Mouse (Mus musculus): ENCODE measurements around the gene Rnd2.

DNA sequence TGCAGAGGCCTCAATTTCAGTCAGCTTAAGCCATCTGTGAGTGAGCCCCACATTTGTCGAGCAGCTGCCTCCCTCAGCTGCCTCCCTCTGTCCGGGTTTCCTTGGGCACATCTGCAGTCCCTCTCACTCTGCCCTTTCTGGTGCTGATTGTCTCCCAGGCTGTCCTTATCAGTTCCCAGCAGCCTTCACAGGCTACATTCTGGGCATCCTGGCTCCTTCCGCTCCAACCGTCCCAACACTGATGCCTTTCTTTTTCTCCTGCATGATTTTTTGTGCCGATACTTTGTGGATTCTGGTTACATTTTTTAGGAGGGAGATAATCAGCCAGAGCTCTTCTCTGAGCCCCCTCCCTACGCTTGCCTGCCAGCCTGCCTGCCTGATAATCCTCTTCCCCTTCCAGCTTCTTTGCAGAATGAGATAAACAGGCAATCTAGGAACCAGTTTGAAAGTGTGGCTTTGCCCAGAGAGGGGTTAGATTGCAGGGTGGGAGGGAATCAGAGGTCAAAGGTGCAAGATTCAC, 20.8 kb downstream of the Rnd2 start:
- TF ChIP-seq CTCF (IDR thresholded peaks at IDR 0.05; ENCODE audit: extremely low read depth, insufficient read depth, insufficient read length, insufficient replicate concordance) (no peak), POLR2A (IDR thresholded peaks at IDR 0.05; ENCODE audit: low read depth, low read length) (no peak)
